Mouse (Mus musculus): ENCODE measurements around the gene Olfr652. TPM values are rescaled to one million over a fixed set of nuclear protein-coding genes. Genes with fewer than 3 reads are reported as not detected.

The Olfr652 gene
- polyA plus RNA-seq, 1 experiment from 2014 or later, result not detected

Other genes starting within 250 kb of the Olfr652 start
- gene Trim12a, start 245.4 kb upstream of the Olfr652 start, polyA plus RNA-seq (2015; fragmentation: Nextera tagmentation; extraction: Ambion mirVana), result 5.1 and 6.3 TPM in 2 replicates
- gene Trim34b, start 231.4 kb upstream of the Olfr652 start, polyA plus RNA-seq (2015; fragmentation: Nextera tagmentation; extraction: Ambion mirVana), result 0.16 TPM in 1 of 2 replicates, not detected in the other
- gene Trim12c, start 207.5 kb upstream of the Olfr652 start, polyA plus RNA-seq (2015; fragmentation: Nextera tagmentation; extraction: Ambion mirVana), result 2.0 and 2.1 TPM in 2 replicates
- 0.08 and 0.09 TPM in 2 replicates for gene Trim30b, start 191.0 kb upstream of the Olfr652 start, polyA plus RNA-seq (2015; fragmentation: Nextera tagmentation; extraction: Ambion mirVana)
- 0.13 and 0.19 TPM in 2 replicates for gene Trim30c, start 160.1 kb upstream of the Olfr652 start, polyA plus RNA-seq (2015; fragmentation: Nextera tagmentation; extraction: Ambion mirVana)
- 1.5 and 1.8 TPM in 2 replicates for gene Trim30a, start 95.7 kb upstream of the Olfr652 start, polyA plus RNA-seq (2015; fragmentation: Nextera tagmentation; extraction: Ambion mirVana)
- 0.92 TPM in 2 replicates for gene Trim30d, start 53.1 kb upstream of the Olfr652 start, polyA plus RNA-seq (2015; fragmentation: Nextera tagmentation; extraction: Ambion mirVana)
- not detected in 2 replicates for gene Olfr651, start 10.8 kb upstream of the Olfr652 start, polyA plus RNA-seq (2015; fragmentation: Nextera tagmentation; extraction: Ambion mirVana)
- not detected in 2 replicates for gene Olfr653, start 16.4 kb downstream of the Olfr652 start, polyA plus RNA-seq (2015; fragmentation: Nextera tagmentation; extraction: Ambion mirVana)
- gene Olfr654, start 26.1 kb downstream of the Olfr652 start, polyA plus RNA-seq (2015; fragmentation: Nextera tagmentation; extraction: Ambion mirVana), result not detected in 2 replicates
- not detected in 2 replicates for gene Olfr655, start 40.9 kb downstream of the Olfr652 start, polyA plus RNA-seq (2015; fragmentation: Nextera tagmentation; extraction: Ambion mirVana)
- gene Olfr656, start 53.1 kb downstream of the Olfr652 start, polyA plus RNA-seq (2015; fragmentation: Nextera tagmentation; extraction: Ambion mirVana), result not detected in 2 replicates
- gene Olfr657, start 63.9 kb downstream of the Olfr652 start, polyA plus RNA-seq (2015; fragmentation: Nextera tagmentation; extraction: Ambion mirVana), result not detected in 2 replicates
- gene Olfr658, start 86.4 kb downstream of the Olfr652 start, polyA plus RNA-seq (2015; fragmentation: Nextera tagmentation; extraction: Ambion mirVana), result 0.08 TPM in 1 of 2 replicates, not detected in the other
- not detected in 2 replicates for gene Olfr659, start 105.9 kb downstream of the Olfr652 start, polyA plus RNA-seq (2015; fragmentation: Nextera tagmentation; extraction: Ambion mirVana)
- not detected in 2 replicates for gene Olfr661, start 125.6 kb downstream of the Olfr652 start, polyA plus RNA-seq (2015; fragmentation: Nextera tagmentation; extraction: Ambion mirVana)
- not detected in 2 replicates for gene Usp17le, start 216.6 kb downstream of the Olfr652 start, polyA plus RNA-seq (2015; fragmentation: Nextera tagmentation; extraction: Ambion mirVana)

Data from intestine, embryonic 15.5 days (tissue).